Mouse (Mus musculus): ENCODE data around the gene Zfp655.

DNA sequence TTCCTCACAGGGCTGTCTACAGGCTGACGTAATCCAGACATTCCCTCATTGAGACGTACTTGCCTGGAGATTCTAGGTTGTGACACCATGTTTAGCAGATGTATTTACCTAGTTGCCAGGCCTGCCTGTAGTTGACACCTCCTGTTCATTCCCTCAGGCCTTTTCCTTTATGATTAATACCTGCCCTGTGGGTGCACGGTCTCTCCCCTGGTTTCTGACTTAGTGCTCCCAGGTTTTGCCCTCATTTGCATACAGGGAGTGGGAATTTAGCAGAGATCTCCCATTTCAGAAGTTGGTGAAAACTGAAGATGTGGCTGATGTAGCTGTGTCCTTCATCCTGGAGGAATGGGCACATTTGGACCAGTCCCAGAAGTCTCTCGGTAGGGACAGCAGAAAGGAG, 19.3 kb upstream of the Zfp655 start:
- no peak for TF ChIP-seq EP300 (IDR thresholded peaks at IDR 0.05; ENCODE audit: insufficient read depth, low read depth, low read length)
- TF ChIP-seq CTCF (IDR thresholded peaks at IDR 0.05; ENCODE audit: low read depth, low read length) = no peak

Data from ES-Bruce4 (cell line).